Mouse (Mus musculus) forebrain, embryonic 13.5 days (tissue): ENCODE measurements around the gene Acvr1. TPM values are rescaled to one million over a fixed set of nuclear protein-coding genes. Genes with fewer than 3 reads are reported as not detected.

Experiments used
- ATAC-seq: fragments of 200-750 bp; cut with Nextera tagmentation; 2 replicates; pipeline ENCODE4 v1.8.0; 2017
- H3K27ac ChIP-seq: fragments of 300-500 bp; sonication (generic); 2 replicates; pipeline ENCODE4 v1.5.1; 2015; ENCODE audit warnings: inconsistent platforms, mild to moderate bottlenecking, moderate library complexity
- H3K27me3 ChIP-seq: fragments of 300-500 bp; sonication (generic); 2 replicates; pipeline ENCODE4 v1.6.1; 2015; ENCODE audit warnings: mild to moderate bottlenecking, inconsistent platforms
- H3K36me3 ChIP-seq: fragments of 300-500 bp; sonication (generic); 2 replicates; pipeline ENCODE4 v1.6.1; 2015; ENCODE audit warnings: mild to moderate bottlenecking, inconsistent platforms; ENCODE audit not compliant: poor library complexity, severe bottlenecking
- H3K4me1 ChIP-seq: fragments of 300-500 bp; sonication (generic); 2 replicates; pipeline ENCODE4 v1.6.1; 2015; ENCODE audit warnings: inconsistent platforms
- H3K4me2 ChIP-seq: fragments of 300-500 bp; sonication (generic); 2 replicates; pipeline ENCODE4 v1.6.1; 2015; ENCODE audit warnings: inconsistent platforms, mild to moderate bottlenecking, moderate library complexity
- H3K4me3 ChIP-seq: fragments of 300-500 bp; sonication (generic); 2 replicates; pipeline ENCODE4 v1.5.1; 2015; ENCODE audit warnings: mild to moderate bottlenecking, inconsistent platforms
- H3K9ac ChIP-seq: fragments of 300-500 bp; sonication (generic); 2 replicates; pipeline ENCODE4 v1.6.1; 2015; ENCODE audit warnings: mild to moderate bottlenecking, inconsistent platforms
- H3K9me3 ChIP-seq: fragments of 300-500 bp; sonication (generic); replicated peaks from 2 replicates; pipeline ENCODE4 v1.6.1; 2016; ENCODE audit warnings: inconsistent platforms
- WGBS: fragments of 180-500 bp; shearing (Covaris S2); methylation state at CpG from one replicate; pipeline ENCODE4 v1.1.7; 2015; 5-methylcytosine and 5-hydroxymethylcytosine counted together
- polyA plus RNA-seq: library from polyadenylated mRNA; unstranded; fragments of >200 nt; fragmentation: Nextera tagmentation; extraction: Ambion mirVana; gene quantifications from 2 replicates; pipeline ENCODE4 v1.2.1, GENCODE M21; 2015

Acvr1 gene
- polyA plus RNA-seq, 1 experiment from 2014 or later, result 4.6 TPM

DNA sequence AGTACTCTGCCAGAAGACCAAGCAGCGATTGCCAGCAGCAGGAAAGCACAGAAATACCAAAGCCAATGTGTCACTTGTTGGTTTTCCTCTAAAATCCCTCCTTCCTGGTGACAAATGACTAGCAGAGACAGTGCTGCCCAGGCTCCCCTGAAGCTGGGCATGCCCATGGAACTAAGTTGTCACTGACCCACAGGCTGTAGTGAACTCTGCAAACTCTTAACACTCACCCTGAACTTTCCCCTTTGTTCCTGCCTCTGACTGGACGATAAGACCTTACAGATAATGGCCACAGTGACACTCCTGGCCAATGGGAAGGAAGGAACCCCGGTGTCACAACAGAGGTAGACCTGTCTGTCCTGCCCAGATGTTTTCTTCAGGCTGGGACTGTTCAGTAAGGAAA lies 53.7 kb downstream of the Acvr1 start:
- Histone ChIP-seq H3K9ac (no peak overlapping the region), H3K27me3 (no peaks in the 10 kb centered on the region), H3K9me3 (no peaks in the 10 kb centered on the region), H3K27ac (no peak overlapping the region), H3K4me1 (peaks cover 12% of the 10 kb centered on the region; the same call in 1 of the 2 replicates), H3K36me3 (peaks cover 4% of the 10 kb centered on the region; the same call in 1 of the 2 replicates), H3K4me3 (no peak overlapping the region), H3K4me2 (no peak overlapping the region)
- 78% methylated on average over 3 of the region's 3 CpGs for WGBS
- no peak for ATAC-seq

GRCm38 (mm10) chr2:58510192-58510591 lies 56.8 kb downstream of the Acvr1 start:
- no peak for ATAC-seq
- H3K27me3 ChIP-seq, result no peaks in the 10 kb centered on the region
- no peak overlapping the region for H3K27ac ChIP-seq
- 60% methylated on average over 8 of the region's 8 CpGs for WGBS
- peaks cover 4% of the 10 kb centered on the region; the same call in 1 of the 2 replicates for H3K36me3 ChIP-seq
- no peak overlapping the region for H3K4me2 ChIP-seq
- H3K9me3 ChIP-seq, result no peaks in the 10 kb centered on the region
- H3K9ac ChIP-seq, result no peak overlapping the region
- H3K4me1 ChIP-seq, result peaks cover 8% of the 10 kb centered on the region; the same call in 1 of the 2 replicates
- no peak overlapping the region for H3K4me3 ChIP-seq

GRCm38 (mm10) chr2:58505306-58506090 lies 61.5 kb downstream of the Acvr1 start:
- H3K9me3 ChIP-seq, result no peaks in the 10 kb centered on the region
- no peaks in the 10 kb centered on the region for H3K36me3 ChIP-seq
- H3K27ac ChIP-seq, result no peak overlapping the region
- no peak overlapping the region for H3K9ac ChIP-seq
- no peak for ATAC-seq
- H3K4me2 ChIP-seq, result no peak overlapping the region
- peaks cover 8% of the 10 kb centered on the region; the same call in 1 of the 2 replicates for H3K4me1 ChIP-seq
- no peak overlapping the region for H3K4me3 ChIP-seq
- no peaks in the 10 kb centered on the region for H3K27me3 ChIP-seq
- WGBS, result 89% methylated on average over 9 of the region's 9 CpGs

DNA sequence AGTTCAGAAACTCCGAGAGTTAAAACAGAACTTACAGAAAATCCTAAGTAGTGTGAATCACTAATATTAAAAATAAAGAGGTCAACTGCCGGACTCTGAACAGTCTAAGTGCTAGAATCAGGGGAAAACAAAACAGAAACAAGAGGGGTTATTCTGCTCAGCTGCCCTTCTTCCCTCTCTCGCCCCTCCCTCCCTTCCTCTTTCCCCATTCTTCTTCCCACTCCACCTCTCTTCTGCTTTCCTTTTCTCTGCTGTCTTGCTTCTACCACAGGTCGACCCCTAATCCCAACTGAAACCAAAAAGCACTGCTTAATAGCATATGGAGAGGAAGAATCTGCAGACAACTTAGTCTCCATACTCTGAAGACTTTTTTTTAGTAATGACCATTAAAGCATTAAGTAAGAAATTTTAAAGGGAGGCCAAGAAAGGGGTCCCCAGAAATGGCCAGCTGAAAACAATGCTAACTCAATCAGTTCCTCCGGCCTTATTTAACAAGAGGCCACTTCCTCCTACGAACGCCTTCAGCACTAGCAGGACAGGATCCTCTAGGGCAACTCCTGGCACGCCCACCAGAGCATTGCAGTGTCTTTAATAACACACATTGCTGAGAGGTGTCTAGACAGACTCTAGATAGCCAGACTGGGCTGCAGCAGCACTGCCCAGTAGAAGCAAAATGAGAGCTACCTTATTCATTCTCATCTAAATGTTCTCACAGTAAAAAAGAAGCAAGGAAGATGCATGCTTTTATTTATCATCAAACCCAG lies 70.1 kb downstream of the Acvr1 start:
- 75% methylated on average over 8 of the region's 8 CpGs for WGBS
- no peak for ATAC-seq
- Histone ChIP-seq H3K4me1 (peaks cover 16% of the 10 kb centered on the region), H3K9ac (no peak overlapping the region), H3K9me3 (no peaks in the 10 kb centered on the region), H3K27me3 (no peaks in the 10 kb centered on the region), H3K36me3 (peaks cover 7% of the 10 kb centered on the region), H3K4me2 (no peak overlapping the region), H3K4me3 (no peak overlapping the region), H3K27ac (no peak overlapping the region)

DNA sequence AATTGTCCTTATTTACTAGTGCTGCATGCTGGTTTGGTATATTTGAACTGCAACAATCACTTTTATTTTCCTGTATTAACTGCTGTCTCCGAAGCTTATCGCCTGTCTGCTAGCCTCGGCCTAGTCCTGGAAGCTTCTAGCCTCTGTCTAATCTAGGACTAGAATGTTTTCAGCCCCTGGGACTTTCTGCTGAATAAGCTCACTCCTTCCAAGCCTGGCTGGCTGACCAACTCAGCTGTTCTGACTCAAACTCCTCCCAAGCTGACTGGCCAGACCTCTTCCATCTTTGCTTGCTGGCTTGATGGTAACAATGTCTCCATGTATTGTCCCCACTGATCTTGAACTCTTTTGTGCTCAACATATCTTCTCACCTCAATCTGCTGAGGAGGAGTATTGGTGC lies 71.7 kb downstream of the Acvr1 start:
- H3K9ac ChIP-seq, result no peak overlapping the region
- H3K9me3 ChIP-seq, result no peaks in the 10 kb centered on the region
- WGBS, result 82% methylated on average over 3 of the region's 3 CpGs
- ATAC-seq, result no peak
- no peaks in the 10 kb centered on the region for H3K27me3 ChIP-seq
- H3K36me3 ChIP-seq, result peaks cover 7% of the 10 kb centered on the region
- no peak overlapping the region for H3K4me3 ChIP-seq
- no peak overlapping the region for H3K27ac ChIP-seq
- H3K4me2 ChIP-seq, result no peak overlapping the region
- H3K4me1 ChIP-seq, result peaks cover 16% of the 10 kb centered on the region

- Histone ChIP-seq H3K9me3 (no peaks in the 10 kb centered on the region), H3K27me3 (no peaks in the 10 kb centered on the region), H3K4me2 (peak overlapping the region; percentile 34), H3K36me3 (peaks cover 7% of the 10 kb centered on the region), H3K27ac (0 out of 2 replicates have a peak overlapping the region, but pooled peaks have one; percentile 19), H3K9ac (no peak overlapping the region), H3K4me1 (peaks cover 16% of the 10 kb centered on the region), H3K4me3 (no peak overlapping the region)
- no peak for ATAC-seq
- 20% methylated on average over 18 of the region's 18 CpGs for WGBS
These were observed 73.0 kb downstream of the Acvr1 start for GRCm38 (mm10) chr2:58493685-58494635.

- Histone ChIP-seq H3K9me3 (no peaks in the 10 kb centered on the region), H3K27ac (no peak overlapping the region), H3K36me3 (no peaks in the 10 kb centered on the region), H3K4me2 (no peak overlapping the region), H3K4me1 (peaks cover 40% of the 10 kb centered on the region), H3K27me3 (no peaks in the 10 kb centered on the region), H3K4me3 (no peak overlapping the region), H3K9ac (no peak overlapping the region)
- no peak for ATAC-seq
- 82% methylated on average over 9 of the region's 9 CpGs for WGBS
These were observed 77.7 kb downstream of the Acvr1 start for GRCm38 (mm10) chr2:58489275-58489674.

DNA sequence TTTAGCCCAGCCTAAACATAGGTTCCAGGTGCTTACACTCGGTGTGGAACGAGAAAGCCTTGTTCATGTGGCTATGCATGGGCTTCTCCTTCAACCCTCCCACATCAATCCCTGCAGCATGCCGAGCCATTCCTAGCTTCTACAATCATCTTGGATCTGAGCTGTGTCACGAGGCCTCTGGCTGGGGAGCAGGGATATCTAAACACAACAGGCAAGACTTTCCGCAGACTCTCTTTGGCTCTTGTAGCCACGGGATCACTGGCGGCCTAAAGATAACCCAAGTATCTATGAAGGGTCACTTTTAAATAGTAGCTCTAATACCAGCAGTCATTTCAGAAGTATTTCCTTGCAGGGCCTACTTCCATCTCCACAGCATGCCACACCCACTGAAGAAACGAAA lies 78.6 kb downstream of the Acvr1 start:
- Histone ChIP-seq H3K27ac (no peak overlapping the region), H3K36me3 (no peaks in the 10 kb centered on the region), H3K4me3 (no peak overlapping the region), H3K4me2 (no peak overlapping the region), H3K4me1 (peaks cover 36% of the 10 kb centered on the region), H3K9ac (no peak overlapping the region), H3K27me3 (no peaks in the 10 kb centered on the region), H3K9me3 (no peaks in the 10 kb centered on the region)
- ATAC-seq, result no peak
- WGBS, result 92% methylated on average over 8 of the region's 8 CpGs

DNA sequence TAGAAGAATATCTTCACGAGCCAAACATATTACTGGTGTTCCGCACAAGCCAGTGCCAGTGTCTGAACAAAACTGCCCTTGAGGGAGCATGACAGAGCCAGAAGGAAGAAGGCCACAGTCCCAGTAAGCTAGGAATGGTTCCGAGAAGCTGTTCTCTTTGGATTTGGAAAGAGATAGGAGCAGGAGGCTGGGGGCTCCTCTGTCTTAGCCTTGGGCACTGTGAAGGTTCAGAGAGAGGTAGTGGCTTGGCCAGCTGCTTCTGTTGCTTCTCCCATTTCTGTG lies 79.7 kb downstream of the Acvr1 start:
- no peaks in the 10 kb centered on the region for H3K9me3 ChIP-seq
- no peak overlapping the region for H3K9ac ChIP-seq
- 78% methylated on average over 3 of the region's 3 CpGs for WGBS
- no peaks in the 10 kb centered on the region for H3K27me3 ChIP-seq
- no peak overlapping the region for H3K4me2 ChIP-seq
- ATAC-seq, result no peak
- peaks cover 35% of the 10 kb centered on the region for H3K4me1 ChIP-seq
- H3K4me3 ChIP-seq, result no peak overlapping the region
- no peaks in the 10 kb centered on the region for H3K36me3 ChIP-seq
- peak overlapping the region; percentile 44; the same call in 1 of the 2 replicates for H3K27ac ChIP-seq

DNA sequence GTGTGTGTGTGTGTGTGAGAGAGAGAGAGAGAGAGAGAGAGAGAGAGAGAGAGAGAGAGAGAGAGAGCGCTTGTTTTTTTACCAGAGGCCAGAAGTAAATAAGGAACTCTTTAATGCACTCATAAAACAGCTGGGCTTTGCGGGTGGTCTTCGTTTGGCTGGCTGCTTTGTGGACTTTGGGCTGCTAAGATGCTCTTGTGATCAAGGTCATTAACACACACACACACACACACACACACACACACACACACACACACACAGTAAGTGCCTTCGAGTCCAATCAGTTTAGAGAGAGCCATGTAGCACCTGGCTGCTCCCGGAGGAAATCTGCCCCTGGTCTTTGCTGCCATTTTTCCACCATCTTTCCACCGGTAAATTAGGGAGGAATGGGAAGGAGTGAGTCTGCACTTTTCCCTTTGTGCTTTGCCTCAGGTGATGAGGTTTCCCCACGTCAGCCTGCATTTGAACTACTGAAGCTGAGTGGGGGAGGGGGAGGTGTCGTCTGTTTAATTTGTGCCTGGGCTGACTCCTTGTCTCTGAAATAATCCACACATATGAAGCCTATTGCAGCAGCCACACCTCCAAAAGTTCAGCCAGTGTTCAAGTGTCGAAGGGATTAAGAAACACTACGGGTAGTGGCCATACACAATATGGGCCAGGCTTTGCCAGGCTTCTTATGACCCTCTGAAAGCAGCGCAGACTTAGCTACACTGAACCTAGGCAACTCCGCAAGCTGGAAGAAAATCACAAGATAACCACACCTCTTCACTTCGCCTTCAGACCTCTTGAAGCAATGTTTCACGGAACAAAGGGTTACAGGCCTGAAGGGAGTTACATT lies 80.3 kb downstream of the Acvr1 start:
- ATAC-seq, result no peak
- Histone ChIP-seq H3K9me3 (no peaks in the 10 kb centered on the region), H3K9ac (no peak overlapping the region), H3K27ac (peak overlapping the region; percentile 44; the same call in 1 of the 2 replicates), H3K4me1 (peaks cover 35% of the 10 kb centered on the region), H3K27me3 (no peaks in the 10 kb centered on the region), H3K4me2 (no peak overlapping the region), H3K36me3 (no peaks in the 10 kb centered on the region), H3K4me3 (no peak overlapping the region)
- WGBS, result 39% methylated on average over 13 of the region's 14 CpGs

GRCm38 (mm10) chr2:58485683-58486082 lies 81.3 kb downstream of the Acvr1 start:
- Histone ChIP-seq H3K36me3 (no peaks in the 10 kb centered on the region), H3K4me1 (peaks cover 35% of the 10 kb centered on the region), H3K4me3 (no peak overlapping the region), H3K9me3 (no peaks in the 10 kb centered on the region), H3K27ac (peak overlapping the region; percentile 32; the same call in 1 of the 2 replicates), H3K4me2 (no peak overlapping the region), H3K9ac (no peak overlapping the region), H3K27me3 (no peaks in the 10 kb centered on the region)
- WGBS, result 85% methylated on average over 3 of the region's 3 CpGs
- no peak for ATAC-seq
